Mouse (Mus musculus): ENCODE results near the gene Serpinb11. TPM values are rescaled to one million over a fixed set of nuclear protein-coding genes. Genes with fewer than 3 reads are reported as not detected.

Gene Serpinb11
- polyA plus RNA-seq, 1 experiment from 2014 or later = not detected

- Histone ChIP-seq H3K4me1 (no peaks in the 10 kb centered on the region), H3K27me3 (replicated peaks) (no peaks in the 10 kb centered on the region), H3K4me2 (no peak overlapping the region), H3K9me3 (no peaks in the 10 kb centered on the region), H3K27ac (no peak overlapping the region), H3K9ac (no peak overlapping the region), H3K4me3 (no peak overlapping the region), H3K36me3 (replicated peaks) (no peaks in the 10 kb centered on the region)
- 63% methylated on average over 1 of the region's 1 CpGs for WGBS
- no peak for ATAC-seq (replicated peaks)
Observed at GRCm38 (mm10) chr1:107397481-107397880, 36.5 kb downstream of the Serpinb11 start.

- no peak within 1 kb of the TSS for H3K9ac ChIP-seq
- H3K4me1 ChIP-seq = no peaks in the 10 kb centered on the region
- H3K36me3 ChIP-seq (replicated peaks) = no peaks in the 10 kb centered on the region
- no peak within 1 kb of the TSS for H3K4me2 ChIP-seq
- no peak for ATAC-seq (replicated peaks)
- WGBS = 87% methylated on average over 3 of the region's 3 CpGs
- no peaks in the 10 kb centered on the region for H3K27me3 ChIP-seq (replicated peaks)
- no peaks in the 10 kb centered on the region for H3K9me3 ChIP-seq
- no peak within 1 kb of the TSS for H3K27ac ChIP-seq
- no peak within 1 kb of the TSS for H3K4me3 ChIP-seq
Observed at GRCm38 (mm10) chr1:107399355-107399754, 38.4 kb downstream of the Serpinb11 start, which contains the start of gene Serpinb7. TSS of gene Serpinb7 (plus strand) at chr1:107399655.

- no peak for ATAC-seq (replicated peaks)
- no peaks in the 10 kb centered on the region for H3K4me1 ChIP-seq
- H3K27me3 ChIP-seq (replicated peaks) = no peaks in the 10 kb centered on the region
- no peaks in the 10 kb centered on the region for H3K36me3 ChIP-seq (replicated peaks)
- no peak overlapping the region for H3K27ac ChIP-seq
- H3K4me2 ChIP-seq = no peak overlapping the region
- H3K4me3 ChIP-seq = no peak overlapping the region
- no peaks in the 10 kb centered on the region for H3K9me3 ChIP-seq
- WGBS = 83% methylated on average over 4 of the region's 4 CpGs
- no peak overlapping the region for H3K9ac ChIP-seq
Observed at GRCm38 (mm10) chr1:107402082-107402481, 41.1 kb downstream of the Serpinb11 start.

- 55% methylated on average over 1 of the region's 1 CpGs for WGBS
- no peak for ATAC-seq (replicated peaks)
- no peaks in the 10 kb centered on the region for H3K27me3 ChIP-seq (replicated peaks)
Observed at GRCm38 (mm10) chr1:107414650-107415049, 53.7 kb downstream of the Serpinb11 start.

GRCm38 (mm10) chr1:107422487-107422886, 61.5 kb downstream of the Serpinb11 start:
- WGBS = 86% methylated on average over 4 of the region's 4 CpGs

More at GRCm38 (mm10) chr1:107414650-107415049, 53.7 kb downstream of the Serpinb11 start:
- H3K4me2 ChIP-seq = no peak overlapping the region
- H3K9me3 ChIP-seq = no peaks in the 10 kb centered on the region
- no peaks in the 10 kb centered on the region for H3K4me1 ChIP-seq
- H3K4me3 ChIP-seq = no peak overlapping the region
- H3K9ac ChIP-seq = no peak overlapping the region
- no peak overlapping the region for H3K27ac ChIP-seq
- H3K36me3 ChIP-seq (replicated peaks) = no peaks in the 10 kb centered on the region

More at GRCm38 (mm10) chr1:107422487-107422886, 61.5 kb downstream of the Serpinb11 start:
- ATAC-seq (replicated peaks) = no peak
- Histone ChIP-seq H3K4me3 (no peak overlapping the region), H3K4me2 (no peak overlapping the region), H3K4me1 (no peaks in the 10 kb centered on the region), H3K9me3 (no peaks in the 10 kb centered on the region), H3K27ac (no peak overlapping the region), H3K36me3 (replicated peaks) (no peaks in the 10 kb centered on the region), H3K27me3 (replicated peaks) (no peaks in the 10 kb centered on the region), H3K9ac (no peak overlapping the region)

Other genes with a start within 250 kb of the Serpinb11 start
- gene Serpinb3b, start 82.8 kb upstream of the Serpinb11 start, polyA plus RNA-seq (2015; fragmentation: Nextera tagmentation; extraction: Ambion mirVana) = not detected in 2 replicates
- gene Serpinb3c, start 82.8 kb upstream of the Serpinb11 start, polyA plus RNA-seq (2015; fragmentation: Nextera tagmentation; extraction: Ambion mirVana) = not detected in 2 replicates
- not detected in 2 replicates for gene Serpinb7, start 38.5 kb downstream of the Serpinb11 start, polyA plus RNA-seq (2015; fragmentation: Nextera tagmentation; extraction: Ambion mirVana)
- not detected in 2 replicates for gene Serpinb2, start 150.2 kb downstream of the Serpinb11 start, polyA plus RNA-seq (2015; fragmentation: Nextera tagmentation; extraction: Ambion mirVana)
- 0.23 and 0.36 TPM in 2 replicates for gene Serpinb8, start 228.8 kb downstream of the Serpinb11 start, polyA plus RNA-seq (2015; fragmentation: Nextera tagmentation; extraction: Ambion mirVana)

Measured in midbrain, embryonic 15.5 days (tissue).